Mouse (Mus musculus) kidney, embryonic 14.5 days (tissue): Measurements from ENCODE around the gene Rnf39. TPM values are rescaled to one million over a fixed set of nuclear protein-coding genes. Genes with fewer than 3 reads are reported as not detected.

Experiments
- ATAC-seq: fragments of 200-750 bp; cut with Nextera tagmentation; 2 replicates; pipeline ENCODE4 v1.8.0; 2017; ENCODE audit warnings: moderate number of reproducible peaks, mild to moderate bottlenecking, moderate TSS enrichment, moderate library complexity; ENCODE audit not compliant: low FRiP score, low TSS enrichment
- H3K27ac ChIP-seq: fragments of 300-500 bp; sonication (generic); 2 replicates; pipeline ENCODE4 v1.5.1; 2014; ENCODE audit warnings: low read depth, mild to moderate bottlenecking, low read length, moderate library complexity, mixed read lengths
- H3K27me3 ChIP-seq: fragments of 300-500 bp; sonication (generic); 2 replicates; pipeline ENCODE4 v1.6.1; 2014; ENCODE audit warnings: mild to moderate bottlenecking, low read length; ENCODE audit not compliant: control insufficient read depth, insufficient read depth
- H3K36me3 ChIP-seq: fragments of 300-500 bp; sonication (generic); 2 replicates; pipeline ENCODE4 v1.6.1; 2014; ENCODE audit warnings: low read length, mixed read lengths; ENCODE audit not compliant: control insufficient read depth, insufficient read depth
- H3K4me1 ChIP-seq: fragments of 300-500 bp; sonication (generic); 2 replicates; pipeline ENCODE4 v1.6.1; 2014; ENCODE audit warnings: low read length, mixed read lengths; ENCODE audit not compliant: control insufficient read depth, insufficient read depth
- H3K4me2 ChIP-seq: fragments of 300-500 bp; sonication (generic); replicated peaks from 2 replicates; pipeline ENCODE4 v1.6.1; 2014; ENCODE audit warnings: low read depth, mild to moderate bottlenecking, low read length
- H3K4me3 ChIP-seq: fragments of 300-500 bp; sonication (generic); 2 replicates; pipeline ENCODE4 v1.5.1; 2014; ENCODE audit warnings: mild to moderate bottlenecking, low read length
- H3K9ac ChIP-seq: fragments of 300-500 bp; sonication (generic); 2 replicates; pipeline ENCODE4 v1.6.1; 2014; ENCODE audit warnings: low read depth, mild to moderate bottlenecking, low read length, moderate library complexity
- H3K9me3 ChIP-seq: fragments of 300-500 bp; sonication (generic); 2 replicates; pipeline ENCODE4 v1.6.1; 2016; ENCODE audit warnings: low read length; ENCODE audit not compliant: control insufficient read depth
- WGBS: fragments of 180-500 bp; shearing (Covaris S2); extraction: QIAGEN DNeasy Blood & Tissue Kit; methylation state at CpG from one replicate; pipeline ENCODE4 v1.1.7; 2014; 5-methylcytosine and 5-hydroxymethylcytosine counted together
- polyA plus RNA-seq: library from polyadenylated mRNA; unstranded; fragments of >200 nt; fragmentation: Nextera tagmentation; extraction: Ambion mirVana; gene quantifications from 2 replicates; pipeline ENCODE4 v1.2.1, GENCODE M21; 2014

Rnf39 gene
- polyA plus RNA-seq, 1 experiment from 2014 or later: 0.22 TPM

GRCm38 (mm10) chr17:36908235-36908634, 34.5 kb upstream of the Rnf39 start:
- Histone ChIP-seq H3K9me3 (no peaks in the 10 kb centered on the region), H3K4me3 (no peak overlapping the region), H3K36me3 (no peaks in the 10 kb centered on the region), H3K4me1 (no peaks in the 10 kb centered on the region), H3K27ac (no peak overlapping the region), H3K4me2 (no peak overlapping the region), H3K27me3 (no peaks in the 10 kb centered on the region), H3K9ac (no peak overlapping the region)
- ATAC-seq: no peak
- 54% methylated on average over 1 of the region's 1 CpGs for WGBS

- H3K9ac ChIP-seq: no peak overlapping the region
- no peak overlapping the region for H3K4me3 ChIP-seq
- no peak overlapping the region for H3K27ac ChIP-seq
- no peaks in the 10 kb centered on the region for H3K9me3 ChIP-seq
- ATAC-seq: no peak
- no peaks in the 10 kb centered on the region for H3K27me3 ChIP-seq
- no peaks in the 10 kb centered on the region for H3K36me3 ChIP-seq
- no peak overlapping the region for H3K4me2 ChIP-seq
- WGBS: 59% methylated on average over 4 of the region's 4 CpGs
- H3K4me1 ChIP-seq: no peaks in the 10 kb centered on the region
Measured at GRCm38 (mm10) chr17:36909802-36910201, 32.9 kb upstream of the Rnf39 start.

GRCm38 (mm10) chr17:36912031-36912430, 30.7 kb upstream of the Rnf39 start:
- Histone ChIP-seq H3K4me3 (no peak overlapping the region), H3K27ac (no peak overlapping the region), H3K27me3 (no peaks in the 10 kb centered on the region), H3K4me2 (no peak overlapping the region), H3K9ac (no peak overlapping the region), H3K4me1 (no peaks in the 10 kb centered on the region), H3K36me3 (no peaks in the 10 kb centered on the region), H3K9me3 (no peaks in the 10 kb centered on the region)
- ATAC-seq: no peak
- WGBS: 65% methylated on average over 2 of the region's 2 CpGs

- H3K4me1 ChIP-seq: no peaks in the 10 kb centered on the region
- no peak for ATAC-seq
- no peaks in the 10 kb centered on the region for H3K36me3 ChIP-seq
- no peak overlapping the region for H3K27ac ChIP-seq
- H3K9ac ChIP-seq: no peak overlapping the region
- H3K27me3 ChIP-seq: no peaks in the 10 kb centered on the region
- WGBS: 15% methylated on average over 2 of the region's 2 CpGs
- H3K4me2 ChIP-seq: no peak overlapping the region
- H3K4me3 ChIP-seq: no peak overlapping the region
- no peaks in the 10 kb centered on the region for H3K9me3 ChIP-seq
Measured at GRCm38 (mm10) chr17:36914108-36914507, 28.6 kb upstream of the Rnf39 start.

- H3K4me3 ChIP-seq: no peak overlapping the region
- H3K27ac ChIP-seq: no peak overlapping the region
- no peaks in the 10 kb centered on the region for H3K4me1 ChIP-seq
- H3K9ac ChIP-seq: no peak overlapping the region
- WGBS: 11% methylated on average over 9 of the region's 9 CpGs
- no peaks in the 10 kb centered on the region for H3K27me3 ChIP-seq
- no peaks in the 10 kb centered on the region for H3K36me3 ChIP-seq
- no peak overlapping the region for H3K4me2 ChIP-seq
- H3K9me3 ChIP-seq: no peaks in the 10 kb centered on the region
- 0 out of 2 replicates have a peak, but pooled peaks have one; percentile 12 for ATAC-seq
Measured at GRCm38 (mm10) chr17:36915076-36915475, 27.6 kb upstream of the Rnf39 start.

GRCm38 (mm10) chr17:36920239-36920638, 22.5 kb upstream of the Rnf39 start:
- ATAC-seq: no peak
- Histone ChIP-seq H3K4me2 (no peak overlapping the region), H3K27ac (no peak overlapping the region), H3K4me3 (no peak overlapping the region), H3K9ac (no peak overlapping the region), H3K27me3 (no peaks in the 10 kb centered on the region), H3K4me1 (no peaks in the 10 kb centered on the region), H3K36me3 (no peaks in the 10 kb centered on the region), H3K9me3 (no peaks in the 10 kb centered on the region)
- 42% methylated on average over 15 of the region's 15 CpGs for WGBS

GRCm38 (mm10) chr17:36922715-36923114, 20.0 kb upstream of the Rnf39 start:
- H3K27me3 ChIP-seq: no peaks in the 10 kb centered on the region
- no peak overlapping the region for H3K27ac ChIP-seq
- H3K36me3 ChIP-seq: no peaks in the 10 kb centered on the region
- H3K4me2 ChIP-seq: no peak overlapping the region
- H3K9me3 ChIP-seq: no peaks in the 10 kb centered on the region
- 84% methylated on average over 4 of the region's 4 CpGs for WGBS
- H3K4me1 ChIP-seq: no peaks in the 10 kb centered on the region
- ATAC-seq: no peak
- no peak overlapping the region for H3K4me3 ChIP-seq
- H3K9ac ChIP-seq: no peak overlapping the region

GRCm38 (mm10) chr17:36923491-36923890, 19.2 kb upstream of the Rnf39 start:
- 70% methylated on average over 4 of the region's 4 CpGs for WGBS

GRCm38 (mm10) chr17:36927496-36928120, 15.1 kb upstream of the Rnf39 start:
- Histone ChIP-seq H3K9ac (no peak overlapping the region), H3K27ac (no peak overlapping the region), H3K4me3 (no peak overlapping the region), H3K4me2 (no peak overlapping the region), H3K36me3 (no peaks in the 10 kb centered on the region), H3K4me1 (no peaks in the 10 kb centered on the region), H3K27me3 (no peaks in the 10 kb centered on the region), H3K9me3 (no peaks in the 10 kb centered on the region)
- no peak for ATAC-seq
- WGBS: 46% methylated on average over 10 of the region's 10 CpGs

More at GRCm38 (mm10) chr17:36923491-36923890, 19.2 kb upstream of the Rnf39 start:
- Histone ChIP-seq H3K4me3 (no peak overlapping the region), H3K9ac (no peak overlapping the region), H3K27ac (no peak overlapping the region), H3K9me3 (no peaks in the 10 kb centered on the region), H3K4me1 (no peaks in the 10 kb centered on the region), H3K36me3 (no peaks in the 10 kb centered on the region), H3K27me3 (no peaks in the 10 kb centered on the region), H3K4me2 (no peak overlapping the region)
- no peak for ATAC-seq
